Mouse (Mus musculus) mature B cell (primary cell): ENCODE measurements around the gene Ythdf1.

Experiments used
- in situ Hi-C: fragments of 300-500 bp; cut with MboI; formaldehyde crosslinking; loops from 2 replicates; pipeline ENCODE4 v1.14.3; 2019

Ythdf1 gene

GRCm38 (mm10) chr2:180920810-180921400, at the start of gene Ythdf1:
Gene Ythdf1, minus strand, starts transcription at chr2:180920949.
- in situ Hi-C loops = no loop called here

- in situ Hi-C loops = no loop called here
These were observed 46.4 kb upstream of the Ythdf1 start, which contains the start of gene Arfgap1 for GRCm38 (mm10) chr2:180967010-180967763. Gene Arfgap1, plus strand, starts transcription at chr2:180967225.

- in situ Hi-C loops = no loop called here
These were observed 45.5 kb upstream of the Ythdf1 start for GRCm38 (mm10) chr2:180966092-180966882.

- in situ Hi-C loops = no loop called here
These were observed 43.2 kb upstream of the Ythdf1 start for GRCm38 (mm10) chr2:180963956-180964355.

- in situ Hi-C loops = no loop called here
These were observed 42.0 kb upstream of the Ythdf1 start for GRCm38 (mm10) chr2:180962616-180963308.

GRCm38 (mm10) chr2:180960187-180960586, 39.4 kb upstream of the Ythdf1 start:
- in situ Hi-C loops = no loop called here

GRCm38 (mm10) chr2:180959605-180960004, 38.9 kb upstream of the Ythdf1 start:
- in situ Hi-C loops = no loop called here

GRCm38 (mm10) chr2:180954061-180955047, 33.6 kb upstream of the Ythdf1 start, which contains the start of gene Nkain4:
Gene Nkain4, minus strand, starts transcription at chr2:180954699.
- in situ Hi-C loops = no loop called here

GRCm38 (mm10) chr2:180953638-180954037, 32.9 kb upstream of the Ythdf1 start:
- in situ Hi-C loops = no loop called here

- in situ Hi-C loops = no loop called here
These were observed 32.0 kb upstream of the Ythdf1 start for GRCm38 (mm10) chr2:180952731-180953171.

- in situ Hi-C loops = no loop called here
These were observed 29.2 kb upstream of the Ythdf1 start for GRCm38 (mm10) chr2:180949947-180950346.

- in situ Hi-C loops = no loop called here
These were observed 21.1 kb upstream of the Ythdf1 start for GRCm38 (mm10) chr2:180941869-180942268.

GRCm38 (mm10) chr2:180940187-180940586, 19.4 kb upstream of the Ythdf1 start:
- in situ Hi-C loops = no loop called here

GRCm38 (mm10) chr2:180932418-180932817, 11.7 kb upstream of the Ythdf1 start:
- in situ Hi-C loops = no loop called here

- in situ Hi-C loops = no loop called here
These were observed 8.0 kb upstream of the Ythdf1 start, which contains the start of gene Birc7 for GRCm38 (mm10) chr2:180928723-180929122. Gene Birc7, plus strand, starts transcription at chr2:180929023.

GRCm38 (mm10) chr2:180925176-180925575, 4.4 kb upstream of the Ythdf1 start:
- in situ Hi-C loops = no loop called here

GRCm38 (mm10) chr2:180922739-180923138, 2.0 kb upstream of the Ythdf1 start:
- in situ Hi-C loops = no loop called here

- in situ Hi-C loops = no loop called here
These were observed 588 bp downstream of the Ythdf1 start for GRCm38 (mm10) chr2:180919913-180920809.

- in situ Hi-C loops = no loop called here
These were observed 4.8 kb downstream of the Ythdf1 start for GRCm38 (mm10) chr2:180915886-180916433.
